10 mouse cellular contexts compared by ENCODE assay signal in genomic region chr6:59667356-59667755, GRCm38 (mm10).
DNase-seq lines count a peak whose midpoint lies in the region; ATAC-seq and TF ChIP-seq lines count a peak whose summit lies in the region.
"Had no signal": no experiment of that assay in that cellular context is flagged by ENCODE, and none has a peak within 500 bp of the region (broad histone marks: within the 10 kb centered on the region; RNA-seq: fewer than 3 reads in every experiment).

No protein-coding gene starts in this region.

- H3K9ac ChIP-seq in hindbrain, postnatal 0 days (replicated peaks; ENCODE audit: low read length), result no peak overlapping the region
- no peak overlapping the region for H3K9ac ChIP-seq in hindbrain, embryonic 11.5 days (ENCODE audit: low read depth, low read length)
- no peak overlapping the region for H3K9ac ChIP-seq in midbrain, embryonic 14.5 days (replicated peaks; ENCODE audit: low read length)
- H3K9ac ChIP-seq in forebrain, embryonic 13.5 days, result no peak overlapping the region
- H3K9ac ChIP-seq: embryonic facial prominence, embryonic 13.5 days had no signal

- no peaks in the 10 kb centered on the region for H3K36me3 ChIP-seq in hindbrain, postnatal 0 days (ENCODE audit: insufficient read depth, low read length)
- no peaks in the 10 kb centered on the region for H3K36me3 ChIP-seq in hindbrain, embryonic 11.5 days (ENCODE audit: control insufficient read depth, insufficient read depth, low read length)
- no peaks in the 10 kb centered on the region for H3K36me3 ChIP-seq in midbrain, embryonic 14.5 days (ENCODE audit: control insufficient read depth, insufficient read depth, low read length)
- no peaks in the 10 kb centered on the region for H3K36me3 ChIP-seq in midbrain, embryonic 10.5 days
- no peaks in the 10 kb centered on the region for H3K36me3 ChIP-seq in forebrain, embryonic 13.5 days (ENCODE audit: poor library complexity, severe bottlenecking)
- H3K36me3 ChIP-seq: embryonic facial prominence, embryonic 13.5 days; hindbrain, embryonic 10.5 days had no signal

- no peak overlapping the region for H3K4me2 ChIP-seq in hindbrain, postnatal 0 days (ENCODE audit: low read depth, low read length)
- no peak overlapping the region for H3K4me2 ChIP-seq in hindbrain, embryonic 11.5 days (replicated peaks; ENCODE audit: low read depth, low read length)
- no peak overlapping the region for H3K4me2 ChIP-seq in midbrain, embryonic 14.5 days (ENCODE audit: low read length)
- no peak overlapping the region for H3K4me2 ChIP-seq in forebrain, embryonic 13.5 days
- H3K4me2 ChIP-seq: embryonic facial prominence, embryonic 13.5 days had no signal

- H3K4me1 ChIP-seq in hindbrain, postnatal 0 days (ENCODE audit: insufficient read depth, low read length), result no peaks in the 10 kb centered on the region
- H3K4me1 ChIP-seq in hindbrain, embryonic 11.5 days (replicated peaks; ENCODE audit: control insufficient read depth, insufficient read depth, low read length), result no peaks in the 10 kb centered on the region
- H3K4me1 ChIP-seq in midbrain, embryonic 14.5 days (ENCODE audit: control insufficient read depth, insufficient read depth, low read length), result no peaks in the 10 kb centered on the region
- no peaks in the 10 kb centered on the region for H3K4me1 ChIP-seq in midbrain, embryonic 10.5 days
- H3K4me1 ChIP-seq in forebrain, embryonic 13.5 days, result no peaks in the 10 kb centered on the region
- H3K4me1 ChIP-seq: embryonic facial prominence, embryonic 13.5 days; hindbrain, embryonic 10.5 days had no signal

- no peaks in the 10 kb centered on the region for H3K27me3 ChIP-seq in hindbrain, postnatal 0 days (ENCODE audit: insufficient read depth, low read length)
- H3K27me3 ChIP-seq in hindbrain, embryonic 11.5 days (ENCODE audit: control insufficient read depth, insufficient read depth, low read length), result no peaks in the 10 kb centered on the region
- H3K27me3 ChIP-seq in midbrain, embryonic 14.5 days (ENCODE audit: control insufficient read depth, insufficient read depth, low read length), result no peaks in the 10 kb centered on the region
- no peaks in the 10 kb centered on the region for H3K27me3 ChIP-seq in midbrain, embryonic 10.5 days (ENCODE audit: low read depth, poor library complexity, severe bottlenecking)
- H3K27me3 ChIP-seq in forebrain, embryonic 13.5 days, result no peaks in the 10 kb centered on the region
- H3K27me3 ChIP-seq: embryonic facial prominence, embryonic 13.5 days had no signal

- H3K27ac ChIP-seq in hindbrain, postnatal 0 days, result no peak overlapping the region
- no peak overlapping the region for H3K27ac ChIP-seq in hindbrain, embryonic 11.5 days (ENCODE audit: low read depth, low read length)
- no peak overlapping the region for H3K27ac ChIP-seq in midbrain, embryonic 14.5 days (replicated peaks; ENCODE audit: low read depth, low read length)
- no peak overlapping the region for H3K27ac ChIP-seq in midbrain, embryonic 10.5 days (replicated peaks)
- H3K27ac ChIP-seq in forebrain, embryonic 13.5 days, result no peak overlapping the region
- H3K27ac ChIP-seq: embryonic facial prominence, embryonic 13.5 days; hindbrain, embryonic 10.5 days had no signal

- WGBS in hindbrain, postnatal 0 days, result 60% methylated on average over 3 of the region's 3 CpGs
- WGBS in hindbrain, embryonic 11.5 days, result 69% methylated on average over 3 of the region's 3 CpGs
- WGBS in midbrain, embryonic 14.5 days, result 66% methylated on average over 3 of the region's 3 CpGs
- WGBS in midbrain, embryonic 10.5 days, result 65% methylated on average over 3 of the region's 3 CpGs
- WGBS in forebrain, embryonic 13.5 days, result 59% methylated on average over 3 of the region's 3 CpGs

- H3K9me3 ChIP-seq in hindbrain, postnatal 0 days (ENCODE audit: low read length), result no peaks in the 10 kb centered on the region
- H3K9me3 ChIP-seq in hindbrain, embryonic 11.5 days (ENCODE audit: control insufficient read depth, low read length), result no peaks in the 10 kb centered on the region
- no peaks in the 10 kb centered on the region for H3K9me3 ChIP-seq in midbrain, embryonic 14.5 days (ENCODE audit: control insufficient read depth, low read length)
- H3K9me3 ChIP-seq in midbrain, embryonic 10.5 days (replicated peaks), result no peaks in the 10 kb centered on the region
- H3K9me3 ChIP-seq in forebrain, embryonic 13.5 days (replicated peaks), result no peaks in the 10 kb centered on the region
- H3K9me3 ChIP-seq: embryonic facial prominence, embryonic 13.5 days had no signal

- no peak overlapping the region for H3K4me3 ChIP-seq in hindbrain, postnatal 0 days (ENCODE audit: low read length)
- no peak overlapping the region for H3K4me3 ChIP-seq in hindbrain, embryonic 11.5 days (ENCODE audit: low read depth, low read length)
- H3K4me3 ChIP-seq in midbrain, embryonic 14.5 days (replicated peaks; ENCODE audit: low read depth, low read length), result no peak overlapping the region
- H3K4me3 ChIP-seq in midbrain, embryonic 10.5 days, result no peak overlapping the region
- no peak overlapping the region for H3K4me3 ChIP-seq in forebrain, embryonic 13.5 days
- H3K4me3 ChIP-seq: embryonic facial prominence, embryonic 13.5 days; hindbrain, embryonic 10.5 days had no signal

- peak; percentile 34; the same call in 1 of the 2 replicates for TF ChIP-seq CTCF in hindbrain, postnatal 0 days (IDR thresholded peaks at IDR 0.05; ENCODE audit: low read depth)

- peak; percentile 8 for DNase-seq in hindbrain, postnatal 0 days (ENCODE audit: low spot score)
- no peak for DNase-seq in hindbrain, embryonic 11.5 days (ENCODE audit: low spot score)
- DNase-seq in midbrain, embryonic 14.5 days, result peak; percentile 1
- no peak for DNase-seq in midbrain, embryonic 10.5 days (ENCODE audit: low spot score)
- peak; percentile 5 for DNase-seq in WW6 (ENCODE audit: low read depth, low spot score)
- no peak for DNase-seq in urinary bladder, postnatal 14 days (ENCODE audit: low spot score)
- DNase-seq: right cerebral cortex, postnatal 25 days had no signal

- no peak for ATAC-seq in hindbrain, postnatal 0 days
- no peak for ATAC-seq in hindbrain, embryonic 11.5 days (ENCODE audit: low FRiP score)
- no peak for ATAC-seq in midbrain, embryonic 14.5 days (ENCODE audit: low FRiP score, low TSS enrichment)
- no peak for ATAC-seq in forebrain, embryonic 13.5 days

Comparison
In these comparisons a context has a peak if more than half of its experiments do, and no peak if none do; other contexts are left out.
1. DNase-seq: peak in hindbrain, postnatal 0 days (single experiment), midbrain, embryonic 14.5 days (single experiment) and WW6 (single experiment); none in hindbrain, embryonic 11.5 days (single experiment), midbrain, embryonic 10.5 days (single experiment) and urinary bladder, postnatal 14 days (single experiment).